In the genomic region with DNA sequence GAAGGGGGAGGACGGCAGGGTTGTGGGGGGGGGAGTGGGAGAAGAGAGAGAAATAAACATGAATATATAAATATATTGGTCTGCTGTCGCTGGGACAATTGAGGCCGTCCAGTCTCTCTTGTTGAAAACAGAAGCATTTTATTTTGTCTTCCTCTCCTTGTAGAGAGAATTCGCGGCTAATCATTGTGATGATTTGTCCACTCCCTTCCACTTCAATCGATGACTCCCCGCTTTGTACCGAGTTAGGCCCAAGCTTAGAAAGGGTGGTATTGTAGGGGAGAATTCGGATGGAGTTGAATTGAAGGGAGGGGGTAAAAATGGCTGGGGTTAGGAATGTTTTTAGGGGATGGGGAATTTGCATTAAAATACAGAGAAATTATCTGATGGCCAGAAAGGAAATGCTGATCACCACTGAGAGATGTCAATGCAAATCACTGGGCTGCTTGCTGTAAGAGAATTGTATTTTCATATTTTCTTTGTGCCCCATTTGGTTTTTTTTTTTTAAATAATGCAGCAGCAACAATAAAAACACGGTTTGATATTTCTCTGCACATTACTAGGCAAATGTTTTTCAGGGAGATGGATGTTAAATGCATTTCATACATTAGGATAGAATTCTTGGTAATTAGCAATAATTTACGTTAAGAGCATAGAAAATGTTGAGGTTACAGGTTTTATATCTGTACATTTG, we compare ENCODE assay signal across 10 mouse cellular contexts. TPM values are rescaled to one million over a fixed set of nuclear protein-coding genes. Genes with fewer than 3 reads are reported as not detected.
DNase-seq lines count a peak whose midpoint lies in the region; ATAC-seq and TF ChIP-seq lines count a peak whose summit lies in the region.
"Had no signal": no experiment of that assay in that cellular context is flagged by ENCODE, and none has a peak within 500 bp of the region (broad histone marks: within the 10 kb centered on the region; RNA-seq: fewer than 3 reads in every experiment).

No protein-coding gene starts in this region.

- 0 out of 2 replicates have a peak, but pooled peaks have one; percentile 31 for TF ChIP-seq EP300 in CH12.LX (IDR thresholded peaks at IDR 0.05; ENCODE audit: low read length)
- no peak for TF ChIP-seq EP300 in liver, embryonic 14.5 days (IDR thresholded peaks at IDR 0.05; ENCODE audit: low read depth)

- dilution Hi-C loops in CH12.LX (cut with MboI; ENCODE audit: extremely low pct_ligation_motif_present, extremely low pct_unique_long_range_greater_than_20kb, low sequenced_read_pairs) = no loop called here

- H3K27me3 ChIP-seq in heart, embryonic 12.5 days (replicated peaks) = no peaks in the 10 kb centered on the region
- no peaks in the 10 kb centered on the region for H3K27me3 ChIP-seq in CH12.LX (replicated peaks)
- no peaks in the 10 kb centered on the region for H3K27me3 ChIP-seq in forebrain, embryonic 15.5 days
- H3K27me3 ChIP-seq in liver, embryonic 14.5 days (ENCODE audit: control insufficient read depth, insufficient read depth, low read length) = no peaks in the 10 kb centered on the region

- H3K9me3 ChIP-seq in heart, embryonic 12.5 days (replicated peaks) = no peaks in the 10 kb centered on the region
- H3K9me3 ChIP-seq in CH12.LX (replicated peaks; ENCODE audit: low read length) = no peaks in the 10 kb centered on the region
- H3K9me3 ChIP-seq in forebrain, embryonic 15.5 days = no peaks in the 10 kb centered on the region
- no peaks in the 10 kb centered on the region for H3K9me3 ChIP-seq in liver, embryonic 14.5 days (ENCODE audit: control insufficient read depth, low read length)

- DNase-seq in heart, adult 9 months (ENCODE audit: low spot score in 2 of 2) = no peak
- peak; percentile 43 for DNase-seq in CH12.LX (ENCODE audit: extremely low read depth)
- no peak for DNase-seq in liver, embryonic 14.5 days (ENCODE audit: low read depth in 3 of 3, low spot score in 3 of 3)
- DNase-seq in gastrocnemius, postnatal 10 days = no peak
- DNase-seq in layer of hippocampus, postnatal 36 days = no peak
- DNase-seq in gastrocnemius, postnatal 25 days = no peak

- ATAC-seq in heart, embryonic 12.5 days (ENCODE audit: insufficient number of reproducible peaks, low FRiP score) = no peak
- no peak for ATAC-seq in forebrain, embryonic 15.5 days (replicated peaks)
- no peak for ATAC-seq in liver, embryonic 14.5 days (ENCODE audit: insufficient read depth)

- H3K9ac ChIP-seq in heart, embryonic 12.5 days = peak overlapping the region; percentile 84
- no peak overlapping the region; the same call in 1 of the 2 replicates for H3K9ac ChIP-seq in CH12.LX (ENCODE audit: insufficient read depth, low read depth)
- peak overlapping the region; percentile 97 for H3K9ac ChIP-seq in forebrain, embryonic 15.5 days (replicated peaks)
- peak overlapping the region; percentile 70 for H3K9ac ChIP-seq in liver, embryonic 14.5 days (replicated peaks)

- in situ Hi-C loops in CH12.LX (cut with MboI; ENCODE audit: low pct_ligation_motif_present, low pct_unique_long_range_greater_than_20kb, low sequenced_read_pairs) = loop anchor here (5.0 to 10.0 kb wide), 2 partner anchors 115 to 162 kb away; no protein-coding TSS in a partner anchor

- peaks cover 29% of the 10 kb centered on the region for H3K4me1 ChIP-seq in heart, embryonic 12.5 days (replicated peaks)
- peaks cover 10 to 39% of the 10 kb centered on the region in 2 experiments; a peak in 3 of 4 replicates for H3K4me1 ChIP-seq in CH12.LX (ENCODE audit: control insufficient read depth in 1 of 2, insufficient read depth in 2 of 2)
- H3K4me1 ChIP-seq in forebrain, embryonic 15.5 days = peaks cover 44% of the 10 kb centered on the region
- peaks cover 0 to 17% of the 10 kb centered on the region in 2 experiments; a peak in 3 of 4 replicates for H3K4me1 ChIP-seq in liver, embryonic 14.5 days (replicated peaks; ENCODE audit: control insufficient read depth in 2 of 2, insufficient read depth in 2 of 2, low read length in 1 of 2)

- 32% methylated on average over 11 of the region's 11 CpGs for WGBS in heart, embryonic 12.5 days
- 7% methylated on average over 11 of the region's 11 CpGs for WGBS in forebrain, embryonic 15.5 days
- 9% methylated on average over 11 of the region's 11 CpGs for WGBS in liver, embryonic 14.5 days (ENCODE audit: insufficient replicate concordance)

- H3K79me2 ChIP-seq in CH12.LX (replicated peaks; ENCODE audit: control insufficient read depth, extremely low read depth, insufficient read depth, poor library complexity, severe bottlenecking) = no peaks in the 10 kb centered on the region; the same call in 1 of the 2 replicates

- peaks cover 23% of the 10 kb centered on the region for H3K36me3 ChIP-seq in heart, embryonic 12.5 days
- peaks cover 5 to 31% of the 10 kb centered on the region in 2 experiments for H3K36me3 ChIP-seq in CH12.LX (replicated peaks in 1 of 2; ENCODE audit: control insufficient read depth in 1 of 2, insufficient read depth in 1 of 2, low read length in 1 of 2)
- H3K36me3 ChIP-seq in forebrain, embryonic 15.5 days = peaks cover 9% of the 10 kb centered on the region
- H3K36me3 ChIP-seq in liver, embryonic 14.5 days (replicated peaks; ENCODE audit: control insufficient read depth, insufficient read depth, low read depth) = peaks cover 26% of the 10 kb centered on the region

- peak overlapping the region; percentile 95 for H3K4me2 ChIP-seq in heart, embryonic 12.5 days
- H3K4me2 ChIP-seq in CH12.LX (ENCODE audit: insufficient read depth, low read depth, poor library complexity, severe bottlenecking) = peak overlapping the region; percentile 98; the same call in 1 of the 2 replicates
- H3K4me2 ChIP-seq in forebrain, embryonic 15.5 days (replicated peaks) = peak overlapping the region; percentile 87
- peak overlapping the region; percentile 91 for H3K4me2 ChIP-seq in liver, embryonic 14.5 days (ENCODE audit: low read depth)

- peak overlapping the region; percentile 66 for H3K4me3 ChIP-seq in heart, embryonic 12.5 days
- peak overlapping the region in 2 of 3 experiments; percentile 76 to 77 for H3K4me3 ChIP-seq in CH12.LX (replicated peaks in 1 of 3; ENCODE audit: low read depth in 2 of 3, low read length in 2 of 3, poor library complexity in 1 of 3)
- peak overlapping the region; percentile 72 for H3K4me3 ChIP-seq in forebrain, embryonic 15.5 days
- peak overlapping the region; percentile 68 to 83 for H3K4me3 ChIP-seq in liver, embryonic 14.5 days (ENCODE audit: insufficient read depth in 1 of 2, low read depth in 2 of 2, low read length in 2 of 2)

- no peak for TF ChIP-seq POLR2A in CH12.LX (IDR thresholded peaks at IDR 0.05; ENCODE audit: low read depth, low read length)

- peak overlapping the region; percentile 77; the same call in 1 of the 2 replicates for H3K27ac ChIP-seq in heart, embryonic 12.5 days (ENCODE audit: poor library complexity, severe bottlenecking)
- H3K27ac ChIP-seq in CH12.LX (ENCODE audit: insufficient read depth, low read depth) = no peak overlapping the region
- H3K27ac ChIP-seq in forebrain, embryonic 15.5 days (replicated peaks) = peak overlapping the region; percentile 98
- peak overlapping the region; percentile 38 for H3K27ac ChIP-seq in liver, embryonic 14.5 days

- no peak for TF ChIP-seq CTCF in CH12.LX (conservative IDR thresholded peaks at IDR 0.05 in 1 of 2, IDR thresholded peaks at IDR 0.05 in 1 of 2; ENCODE audit: low read depth in 2 of 2, low read length in 2 of 2)
- TF ChIP-seq CTCF in liver, embryonic 14.5 days (IDR thresholded peaks at IDR 0.05; ENCODE audit: low read depth) = no peak

- no peak for TF ChIP-seq RAD21 in CH12.LX (IDR thresholded peaks at IDR 0.05; ENCODE audit: low read depth, low read length)

TF ChIP-seq in CH12.LX, 34 proteins besides CTCF, POLR2A, EP300 and RAD21:
- no peak; the same call in 1 of the 2 replicates for TF ChIP-seq CHD2 (IDR thresholded peaks at IDR 0.05; ENCODE audit: low read length)
- TF ChIP-seq SIN3A (IDR thresholded peaks at IDR 0.05; ENCODE audit: low read length) = peak; percentile 47; the same call in 1 of the 2 replicates

RNA-seq across cellular contexts. Expression of gene Bcl11a, which starts 4.7 kb away (rescaled TPM):
- 18.1 and 19.3 TPM in 2 replicates for polyA plus RNA-seq in heart, embryonic 12.5 days (2016; fragmentation: Nextera tagmentation; extraction: Ambion mirVana)
- total RNA-seq in CH12.LX (2012; rRNA removed) (6.8 and 9.0 TPM in 2 replicates), CH12.LX (2014; rRNA removed) (13.4 and 13.9 TPM in 2 replicates)
- polyA plus RNA-seq in CH12.LX (2012; ENCODE audit: insufficient read length, low read depth) = 52.1 and 57.9 TPM in 2 replicates
- 204 and 215 TPM in 2 replicates for polyA plus RNA-seq in forebrain, embryonic 15.5 days (2015; fragmentation: Nextera tagmentation; extraction: Ambion mirVana)
- 10.9 and 13.0 TPM in 2 replicates for polyA plus RNA-seq in liver, embryonic 14.5 days (2012; rRNA removed)
- 29.4 and 33.0 TPM in 2 replicates for polyA plus RNA-seq in liver, embryonic 14.5 days (2014; fragmentation: Nextera tagmentation; extraction: Ambion mirVana)
- under 1 TPM; 0.54 to 0.97 TPM for total RNA-seq in gastrocnemius, postnatal 10 days (2021)
- 100 to 1,000 TPM; 112 to 113 TPM for total RNA-seq in layer of hippocampus, postnatal 36 days (2021)
- total RNA-seq in gastrocnemius, postnatal 25 days (2021) = under 1 TPM in 1 of 2 experiments, not detected in 1; 0.05 TPM

RNA-seq across cellular contexts. Expression of gene A830031A19Rik, which starts 7.7 kb away (rescaled TPM):
- not detected in 2 replicates for polyA plus RNA-seq in heart, embryonic 12.5 days (2016; fragmentation: Nextera tagmentation; extraction: Ambion mirVana)
- total RNA-seq in CH12.LX (2012; rRNA removed) (not detected in 2 replicates), CH12.LX (2014; rRNA removed) (not detected in 2 replicates)
- not detected in 2 replicates for polyA plus RNA-seq in CH12.LX (2012; ENCODE audit: insufficient read length, low read depth)
- polyA plus RNA-seq in forebrain, embryonic 15.5 days (2015; fragmentation: Nextera tagmentation; extraction: Ambion mirVana) = 0.26 TPM in 1 of 2 replicates, not detected in the other
- not detected in 2 replicates for polyA plus RNA-seq in liver, embryonic 14.5 days (2012; rRNA removed)
- polyA plus RNA-seq in liver, embryonic 14.5 days (2014; fragmentation: Nextera tagmentation; extraction: Ambion mirVana) = not detected in 2 replicates
- total RNA-seq in gastrocnemius, postnatal 10 days (2021) = not detected
- total RNA-seq in layer of hippocampus, postnatal 36 days (2021) = 1 to 10 TPM; 1.4 to 1.6 TPM
- total RNA-seq in gastrocnemius, postnatal 25 days (2021) = not detected
- total RNA-seq: heart, postnatal 36 days; monocyte, adult 5-6 weeks had no signal

Comparison
In these comparisons a context has a peak if more than half of its experiments do, and no peak if none do; other contexts are left out.
1. RNA of gene Bcl11a, which starts 4.7 kb away (total RNA-seq): 112 to 113 TPM in layer of hippocampus, postnatal 36 days; 6.8 to 13.9 TPM in CH12.LX, 0.54 to 0.97 TPM in gastrocnemius, postnatal 10 days and 0.05 TPM in gastrocnemius, postnatal 25 days; every median in the first group is over 4 times any median in the second.
2. Peak in every context shown above with its lines, with median percentiles within 50 percentile points of each other: H3K4me2 ChIP-seq and H3K4me3 ChIP-seq.